Mouse (Mus musculus) lung, adult 2 months (tissue): ENCODE data around the gene Selenon.

Experiments used
- CTCF ChIP-seq: fragments of 200-500 bp; IDR thresholded peaks from 2 replicates; pipeline ENCODE4 v1.5.1; 2011; ENCODE audit warnings: mild to moderate bottlenecking, low read length, control low read depth; ENCODE audit not compliant: insufficient read depth
- POLR2A ChIP-seq: fragments of 200-500 bp; IDR thresholded peaks from 2 replicates; pipeline ENCODE4 v1.6.1; 2011; ENCODE audit warnings: low read depth, mild to moderate bottlenecking, control low read depth, low read length, borderline replicate concordance; ENCODE audit errors: extremely low read depth

DNA sequence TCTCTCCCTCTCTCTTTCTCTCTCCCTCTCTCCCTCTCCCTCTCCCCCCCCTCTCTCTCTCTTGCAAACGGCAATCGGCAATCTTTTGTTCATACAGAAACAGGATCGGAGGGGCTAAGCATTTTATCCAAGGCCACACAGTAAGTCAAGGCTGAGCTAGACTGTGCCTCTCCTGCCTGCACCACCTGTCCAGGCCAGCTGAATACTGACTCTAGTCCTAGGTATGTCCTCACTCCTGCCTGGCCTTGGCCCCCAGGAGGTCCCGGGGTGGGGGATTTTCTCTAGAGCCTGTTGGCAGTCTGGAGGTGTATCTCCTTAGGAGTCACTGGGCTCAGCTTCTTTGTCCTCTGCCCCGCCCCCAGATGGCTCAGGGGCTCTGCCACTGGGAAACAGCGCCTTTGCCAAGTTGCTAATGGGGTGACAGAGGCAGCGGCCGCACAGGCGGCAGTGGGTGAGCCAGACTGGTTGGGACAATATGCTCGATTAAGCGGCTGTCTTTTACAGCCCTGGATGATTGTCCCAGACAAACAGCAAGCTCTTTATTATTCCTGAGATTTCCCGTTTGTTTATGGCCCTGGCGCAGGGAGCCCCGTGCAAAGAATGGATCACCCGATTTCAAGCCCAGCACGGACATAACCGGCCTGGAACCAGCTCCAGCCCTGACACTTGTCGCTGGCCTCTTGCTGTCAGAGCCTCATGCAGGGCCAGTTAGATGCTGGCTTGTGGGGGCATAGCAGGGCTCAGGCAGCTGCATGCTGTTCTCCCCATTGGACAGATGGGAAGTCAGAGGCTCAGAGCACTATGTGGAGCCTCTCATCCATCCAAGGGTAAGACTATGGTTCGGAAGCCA, 15.6 kb upstream of the Selenon start:
- TF ChIP-seq CTCF (no peak), POLR2A (no peak)
